Mouse (Mus musculus): Measurements from ENCODE around the gene Shroom3.
A peak's percentile ranks its signal among the peaks of the same experiment; 100 is the strongest.

Gene Shroom3

GRCm38 (mm10) chr5:92810922-92811533 lies 127.8 kb downstream of the Shroom3 start:
- no peak for DNase-seq

GRCm38 (mm10) chr5:92811761-92812160 lies 128.5 kb downstream of the Shroom3 start:
- peak; percentile 6 for DNase-seq

GRCm38 (mm10) chr5:92812936-92813335 lies 129.7 kb downstream of the Shroom3 start:
- peak; percentile 30 for DNase-seq

GRCm38 (mm10) chr5:92813562-92813961 lies 130.3 kb downstream of the Shroom3 start:
- no peak for DNase-seq

- no peak for DNase-seq
Observed at GRCm38 (mm10) chr5:92814621-92815020, 131.4 kb downstream of the Shroom3 start.

GRCm38 (mm10) chr5:92817122-92817822 lies 134.0 kb downstream of the Shroom3 start:
- no peak for DNase-seq

- no peak for DNase-seq
Observed at GRCm38 (mm10) chr5:92821370-92821769, 138.1 kb downstream of the Shroom3 start.

GRCm38 (mm10) chr5:92823495-92823894 lies 140.3 kb downstream of the Shroom3 start:
- DNase-seq: no peak

GRCm38 (mm10) chr5:92824304-92825009 lies 141.2 kb downstream of the Shroom3 start:
- DNase-seq: no peak

GRCm38 (mm10) chr5:92830391-92830790 lies 147.2 kb downstream of the Shroom3 start:
- DNase-seq: no peak

- DNase-seq: no peak
Observed at GRCm38 (mm10) chr5:92834513-92834912, 151.3 kb downstream of the Shroom3 start.

- no peak for DNase-seq
Observed at GRCm38 (mm10) chr5:92837311-92837710, 154.1 kb downstream of the Shroom3 start.

- DNase-seq: no peak
Observed at GRCm38 (mm10) chr5:92838351-92838784, 155.1 kb downstream of the Shroom3 start.

GRCm38 (mm10) chr5:92839314-92839713 lies 156.1 kb downstream of the Shroom3 start:
- DNase-seq: no peak

- DNase-seq: no peak
Observed at GRCm38 (mm10) chr5:92841474-92841873, 158.2 kb downstream of the Shroom3 start.

- no peak for DNase-seq
Observed at GRCm38 (mm10) chr5:92842417-92842816, 159.2 kb downstream of the Shroom3 start.

GRCm38 (mm10) chr5:92842881-92843280 lies 159.6 kb downstream of the Shroom3 start:
- no peak for DNase-seq

GRCm38 (mm10) chr5:92843850-92844785 lies 160.9 kb downstream of the Shroom3 start:
- DNase-seq: no peak

- DNase-seq: no peak
Observed at GRCm38 (mm10) chr5:92849743-92850142, 166.5 kb downstream of the Shroom3 start.

GRCm38 (mm10) chr5:92850925-92851324 lies 167.7 kb downstream of the Shroom3 start:
- DNase-seq: no peak

- no peak for DNase-seq
Observed at GRCm38 (mm10) chr5:92854983-92855382, 171.7 kb downstream of the Shroom3 start.

GRCm38 (mm10) chr5:92856346-92856745 lies 173.1 kb downstream of the Shroom3 start:
- DNase-seq: peak; percentile 39

- DNase-seq: peak; percentile 33
Observed at GRCm38 (mm10) chr5:92857177-92857576, 173.9 kb downstream of the Shroom3 start.

Data from cerebellum, adult 9-11 months (tissue).